Mouse (Mus musculus): Measurements from ENCODE around the gene Chml.
A peak's percentile ranks its signal among the peaks of the same experiment; 100 is the strongest.

Chml gene

GRCm38 (mm10) chr1:175692246-175692996, at the start of gene Chml, which contains the start of gene Opn3:
TSS of gene Chml (minus strand) at chr1:175692901.
TSS of gene Opn3 (minus strand) at chr1:175692776.
- DNase-seq (ENCODE audit: inconsistent ontology term), result peak; percentile 100

DNA sequence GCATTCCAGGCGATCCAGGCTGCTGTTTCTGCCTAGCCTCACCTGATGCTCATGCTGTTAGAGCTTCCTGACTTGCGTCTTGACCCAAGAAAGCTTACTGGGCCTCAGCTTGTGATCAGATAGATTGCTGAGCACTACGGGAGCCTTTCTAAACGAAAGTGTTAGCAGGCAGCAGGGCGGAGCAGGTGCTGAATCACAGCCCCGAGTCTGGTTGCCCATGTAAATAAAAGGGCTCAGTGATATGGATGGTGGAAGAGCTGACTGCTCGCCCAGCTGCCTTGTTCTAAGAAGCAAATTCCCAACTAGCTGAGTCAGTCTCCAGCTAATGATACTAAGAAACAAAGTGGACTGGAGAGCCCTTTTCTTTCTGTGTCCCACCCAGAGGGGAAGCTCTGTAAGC, 33.1 kb upstream of the Chml start:
- DNase-seq (ENCODE audit: inconsistent ontology term), result peak; percentile 55

GRCm38 (mm10) chr1:175716832-175717231, 24.1 kb upstream of the Chml start:
- DNase-seq (ENCODE audit: inconsistent ontology term), result no peak

DNA sequence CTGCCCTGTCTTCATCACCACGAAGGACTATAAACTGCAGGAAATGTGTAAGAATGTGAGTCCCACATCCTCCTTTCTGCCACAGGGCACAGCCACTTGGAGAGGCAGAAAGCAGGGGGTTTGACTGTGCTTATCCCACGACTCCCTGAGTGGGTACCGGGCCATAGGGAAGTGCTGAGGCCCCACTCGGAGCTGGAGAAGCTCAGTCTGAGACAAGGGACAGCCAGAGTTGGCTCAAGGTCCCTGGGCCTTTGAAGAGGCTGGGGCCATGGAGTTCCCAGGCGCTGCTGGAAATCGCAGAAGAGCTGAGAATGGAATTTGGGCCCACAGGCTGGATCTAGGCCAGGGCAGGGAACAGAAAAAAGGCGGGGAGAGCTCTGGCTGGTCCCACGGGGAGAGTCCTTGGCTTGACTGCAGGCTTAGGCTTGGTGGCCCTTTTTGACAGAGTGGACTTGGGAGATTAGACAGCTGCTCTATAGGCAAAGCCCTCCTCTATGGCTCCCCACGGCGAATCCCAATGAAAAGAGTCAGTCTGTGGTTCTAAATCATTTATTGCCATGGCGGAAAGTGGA, 19.7 kb upstream of the Chml start:
- DNase-seq (ENCODE audit: inconsistent ontology term), result no peak

DNA sequence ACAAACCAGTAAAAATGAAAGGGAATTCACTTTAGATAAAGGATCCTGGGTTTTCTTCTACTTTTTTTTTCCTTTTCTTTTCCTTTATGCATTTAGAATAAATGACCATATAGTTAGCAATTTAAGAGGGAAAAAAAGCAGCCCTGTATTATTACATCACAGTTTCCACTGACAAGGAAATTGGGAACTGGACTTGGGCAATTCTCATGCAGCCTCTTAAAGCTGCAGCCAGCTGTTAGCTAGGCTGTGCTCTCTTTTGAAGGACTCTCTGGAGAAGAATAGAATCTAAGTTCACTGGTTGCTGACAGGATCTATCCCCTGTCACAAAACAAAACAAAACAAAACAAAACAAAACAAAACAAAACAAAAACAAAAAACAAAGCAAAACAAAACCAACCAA, 15.3 kb upstream of the Chml start:
- no peak for DNase-seq (ENCODE audit: inconsistent ontology term)

GRCm38 (mm10) chr1:175707599-175707998, 14.9 kb upstream of the Chml start:
- no peak for DNase-seq (ENCODE audit: inconsistent ontology term)

GRCm38 (mm10) chr1:175701145-175701544, 8.4 kb upstream of the Chml start:
- no peak for DNase-seq (ENCODE audit: inconsistent ontology term)

GRCm38 (mm10) chr1:175699796-175700195, 7.1 kb upstream of the Chml start:
- no peak for DNase-seq (ENCODE audit: inconsistent ontology term)

DNA sequence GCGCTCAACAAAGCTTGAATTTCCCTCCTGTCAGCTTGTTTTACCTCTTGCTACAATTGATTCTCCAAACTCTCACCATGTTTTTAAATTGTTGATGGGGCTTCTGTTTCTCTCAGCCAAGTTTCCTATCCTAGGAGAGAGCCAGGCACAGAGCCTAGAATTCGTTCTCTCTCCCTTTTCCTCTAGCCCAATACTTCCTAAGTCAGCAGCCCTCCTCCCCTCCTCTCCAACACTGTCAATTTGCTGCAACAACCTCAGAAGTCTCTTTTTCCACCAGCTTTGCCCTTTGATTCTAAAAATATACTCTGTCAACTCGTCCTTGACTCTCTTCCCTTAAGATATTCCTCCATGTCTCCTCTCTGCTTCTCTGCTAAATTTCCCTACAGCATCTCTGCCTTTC, 6.7 kb upstream of the Chml start:
- no peak for DNase-seq (ENCODE audit: inconsistent ontology term)

DNA sequence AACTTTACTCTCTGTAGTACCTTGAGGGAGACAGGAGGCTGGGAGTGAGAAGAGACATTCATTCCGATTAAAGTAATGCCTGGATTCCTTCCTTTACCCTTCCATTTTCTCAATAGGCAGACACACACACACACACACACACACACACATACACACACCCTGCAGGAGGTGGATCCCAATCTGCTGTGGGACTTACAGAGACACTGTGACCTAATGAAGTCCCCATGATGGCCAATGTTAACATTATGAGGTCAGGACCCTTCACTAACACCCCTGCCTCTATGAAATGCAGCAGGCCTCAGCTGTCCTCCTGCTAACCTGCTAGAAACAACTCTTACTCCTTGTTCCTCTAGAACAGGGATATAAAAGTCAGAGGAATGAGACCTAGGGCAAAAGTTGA, 5.6 kb upstream of the Chml start, which contains the start of gene Wdr64:
TSS of gene Wdr64 (plus strand) at position 301 of the 400 bp plus-strand sequence.
- DNase-seq (ENCODE audit: inconsistent ontology term), result no peak

DNA sequence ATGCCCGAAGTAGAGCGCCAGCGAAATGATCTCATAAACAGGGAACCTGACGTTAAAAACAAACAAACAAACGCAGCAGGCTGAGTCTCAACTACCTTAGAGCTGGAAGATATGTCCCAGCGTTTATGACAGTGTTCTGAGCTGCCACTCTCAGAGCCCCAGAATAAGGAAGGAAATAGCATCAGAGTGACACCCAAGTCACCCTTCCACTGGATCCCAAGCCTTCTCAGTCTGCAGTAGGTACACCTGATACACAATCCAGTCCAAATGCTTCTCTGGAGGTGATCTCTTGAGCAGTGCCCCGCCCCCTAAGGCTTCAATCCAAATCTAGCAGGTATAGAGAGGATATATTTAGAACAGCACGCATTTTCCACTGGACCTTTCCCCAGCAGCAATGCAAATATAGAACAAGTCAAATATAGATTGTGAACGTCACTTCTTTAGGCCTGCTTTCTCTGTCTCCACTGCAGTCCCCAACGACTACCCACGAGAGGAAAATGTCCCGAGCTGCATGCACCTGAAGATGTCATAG, 794 bp upstream of the Chml start:
- no peak for DNase-seq (ENCODE audit: inconsistent ontology term)

GRCm38 (mm10) chr1:175692997-175693361, 278 bp upstream of the Chml start:
- DNase-seq (ENCODE audit: inconsistent ontology term), result no peak

- no peak for DNase-seq (ENCODE audit: inconsistent ontology term)
Observed at GRCm38 (mm10) chr1:175691686-175692245, 935 bp downstream of the Chml start.

DNA sequence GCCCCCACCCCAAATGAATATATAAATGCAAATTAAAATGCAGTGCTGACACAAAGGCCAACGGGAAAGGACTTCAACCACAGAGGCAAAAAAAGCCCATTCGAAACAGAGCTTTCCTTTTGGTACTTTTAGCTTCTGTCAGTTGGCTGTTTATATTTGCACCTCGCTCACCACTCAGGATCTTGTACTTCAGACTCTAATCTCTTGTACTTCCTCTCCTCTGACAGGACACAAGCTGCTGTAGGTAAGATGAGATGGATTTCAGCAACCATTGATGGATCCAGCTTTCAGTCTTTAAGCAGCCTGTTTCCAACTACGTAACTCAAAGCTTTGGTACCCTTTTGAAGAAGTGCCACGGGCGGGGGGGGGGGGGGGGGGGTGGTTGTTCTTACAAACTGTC, 11.7 kb downstream of the Chml start:
- no peak for DNase-seq (ENCODE audit: inconsistent ontology term)

- DNase-seq (ENCODE audit: inconsistent ontology term), result no peak
Observed at GRCm38 (mm10) chr1:175677459-175677858, 15.2 kb downstream of the Chml start.

GRCm38 (mm10) chr1:175675116-175675515, 17.6 kb downstream of the Chml start:
- no peak for DNase-seq (ENCODE audit: inconsistent ontology term)

- DNase-seq (ENCODE audit: inconsistent ontology term), result no peak
Observed at GRCm38 (mm10) chr1:175673563-175674325, 19.0 kb downstream of the Chml start.

GRCm38 (mm10) chr1:175671626-175672025, 21.1 kb downstream of the Chml start:
- no peak for DNase-seq (ENCODE audit: inconsistent ontology term)

- DNase-seq (ENCODE audit: inconsistent ontology term), result peak; percentile 90
Observed at GRCm38 (mm10) chr1:175670042-175670441, 22.7 kb downstream of the Chml start.

- no peak for DNase-seq (ENCODE audit: inconsistent ontology term)
Observed at GRCm38 (mm10) chr1:175669456-175669855, 23.2 kb downstream of the Chml start.

GRCm38 (mm10) chr1:175668666-175669405, 23.9 kb downstream of the Chml start:
- no peak for DNase-seq (ENCODE audit: inconsistent ontology term)

Measured in Muller cell, postnatal 12 days (primary cell).